Mouse (Mus musculus) intestine, embryonic 16.5 days (tissue): Measurements from ENCODE around the gene Fbxo11. TPM values are rescaled to one million over a fixed set of nuclear protein-coding genes. Genes with fewer than 3 reads are reported as not detected.
"Not testable (repeated sequence)": the region's sequence is repeated elsewhere in the genome, so short reads cannot be mapped to it uniquely, and the experiment has no call there.

Experiments used
- ATAC-seq: fragments of 200-750 bp; cut with Nextera tagmentation; 2 replicates; pipeline ENCODE4 v1.8.0; 2017; ENCODE audit warnings: moderate TSS enrichment, moderate library complexity
- H3K27ac ChIP-seq: fragments of 300-500 bp; sonication (generic); 2 replicates; pipeline ENCODE4 v1.5.1; 2014; ENCODE audit warnings: mild to moderate bottlenecking, low read length
- H3K27me3 ChIP-seq: fragments of 300-500 bp; sonication (generic); replicated peaks from 2 replicates; pipeline ENCODE4 v1.6.1; 2014; ENCODE audit warnings: low read length, control low read depth, mixed read lengths; ENCODE audit not compliant: control insufficient read depth, insufficient read depth
- H3K36me3 ChIP-seq: fragments of 300-500 bp; sonication (generic); 2 replicates; pipeline ENCODE4 v1.6.1; 2014; ENCODE audit warnings: low read length, control low read depth; ENCODE audit not compliant: control insufficient read depth, insufficient read depth
- H3K4me1 ChIP-seq: fragments of 300-500 bp; sonication (generic); 2 replicates; pipeline ENCODE4 v1.6.1; 2014; ENCODE audit warnings: low read length, control low read depth, mixed read lengths; ENCODE audit not compliant: control insufficient read depth, insufficient read depth
- H3K4me2 ChIP-seq: fragments of 300-500 bp; sonication (generic); 2 replicates; pipeline ENCODE4 v1.6.1; 2014; ENCODE audit warnings: low read depth, low read length, control low read depth
- H3K4me3 ChIP-seq: fragments of 300-500 bp; sonication (generic); 2 replicates; pipeline ENCODE4 v1.5.1; 2014; ENCODE audit warnings: mild to moderate bottlenecking, low read length
- H3K9ac ChIP-seq: fragments of 300-500 bp; sonication (generic); 2 replicates; pipeline ENCODE4 v1.6.1; 2014; ENCODE audit warnings: low read depth, low read length
- H3K9me3 ChIP-seq: fragments of 300-500 bp; sonication (generic); 2 replicates; pipeline ENCODE4 v1.6.1; 2016; ENCODE audit warnings: low read length, control low read depth; ENCODE audit not compliant: control insufficient read depth
- whole genome bisulfite sequencing: fragments of 180-500 bp; shearing (Covaris S2); extraction: QIAGEN DNeasy Blood & Tissue Kit; methylation state at CpG from one replicate; pipeline ENCODE4 v1.1.7; 2014; 5-methylcytosine and 5-hydroxymethylcytosine counted together
- polyA plus RNA-seq: library from polyadenylated mRNA; unstranded; fragments of >200 nt; fragmentation: Nextera tagmentation; extraction: Ambion mirVana; gene quantifications from 2 replicates; pipeline ENCODE4 v1.2.1, GENCODE M21; 2015

Gene Fbxo11
- polyA plus RNA-seq, 1 experiment from 2014 or later = 8.0 TPM

DNA sequence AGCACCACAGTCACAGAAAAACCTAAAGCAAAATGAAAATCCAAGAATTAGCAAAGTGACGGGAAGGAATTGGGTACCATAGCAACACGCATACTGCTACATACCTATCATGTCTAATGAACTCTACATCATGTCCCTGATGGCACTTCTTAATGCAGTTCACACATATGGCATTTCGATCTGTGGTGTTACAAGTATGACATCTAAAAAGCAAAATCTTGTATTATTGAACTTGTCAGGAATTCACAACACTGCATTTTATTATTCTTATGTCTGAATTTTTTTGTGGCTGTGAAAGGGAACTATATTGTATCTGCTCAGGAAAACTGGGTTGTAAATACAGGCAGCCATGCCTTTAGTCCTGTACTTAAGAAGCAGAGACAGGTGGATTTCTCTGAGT lies 72.9 kb downstream of the Fbxo11 start:
- Histone ChIP-seq H3K9me3 (no peaks in the 10 kb centered on the region), H3K27ac (no peak overlapping the region), H3K4me2 (no peak overlapping the region), H3K4me1 (no peaks in the 10 kb centered on the region), H3K36me3 (peaks cover 11% of the 10 kb centered on the region; the same call in 1 of the 2 replicates), H3K4me3 (no peak overlapping the region), H3K27me3 (no peaks in the 10 kb centered on the region), H3K9ac (no peak overlapping the region)
- 91% methylated on average over 3 of the region's 3 CpGs for WGBS
- ATAC-seq = no peak

GRCm38 (mm10) chr17:87987507-87987906 lies 77.6 kb downstream of the Fbxo11 start:
- no peak overlapping the region for H3K27ac ChIP-seq
- no peak overlapping the region for H3K4me2 ChIP-seq
- no peak overlapping the region for H3K9ac ChIP-seq
- ATAC-seq = no peak
- no peaks in the 10 kb centered on the region for H3K9me3 ChIP-seq
- peaks cover 21% of the 10 kb centered on the region; the same call in 1 of the 2 replicates for H3K36me3 ChIP-seq
- H3K27me3 ChIP-seq = no peaks in the 10 kb centered on the region
- WGBS = 65% methylated on average over 6 of the region's 6 CpGs
- no peak overlapping the region for H3K4me3 ChIP-seq
- no peaks in the 10 kb centered on the region; the same call in 1 of the 2 replicates for H3K4me1 ChIP-seq

- Histone ChIP-seq H3K36me3 (peaks cover 15% of the 10 kb centered on the region; the same call in 1 of the 2 replicates), H3K4me3 (no peak overlapping the region), H3K27ac (no peak overlapping the region), H3K4me2 (no peak overlapping the region), H3K4me1 (no peaks in the 10 kb centered on the region; the same call in 1 of the 2 replicates), H3K9me3 (no peaks in the 10 kb centered on the region), H3K27me3 (no peaks in the 10 kb centered on the region), H3K9ac (no peak overlapping the region)
- WGBS = 88% methylated on average over 8 of the region's 8 CpGs
- no peak for ATAC-seq
Measured at GRCm38 (mm10) chr17:87985916-87986315, 79.2 kb downstream of the Fbxo11 start.

DNA sequence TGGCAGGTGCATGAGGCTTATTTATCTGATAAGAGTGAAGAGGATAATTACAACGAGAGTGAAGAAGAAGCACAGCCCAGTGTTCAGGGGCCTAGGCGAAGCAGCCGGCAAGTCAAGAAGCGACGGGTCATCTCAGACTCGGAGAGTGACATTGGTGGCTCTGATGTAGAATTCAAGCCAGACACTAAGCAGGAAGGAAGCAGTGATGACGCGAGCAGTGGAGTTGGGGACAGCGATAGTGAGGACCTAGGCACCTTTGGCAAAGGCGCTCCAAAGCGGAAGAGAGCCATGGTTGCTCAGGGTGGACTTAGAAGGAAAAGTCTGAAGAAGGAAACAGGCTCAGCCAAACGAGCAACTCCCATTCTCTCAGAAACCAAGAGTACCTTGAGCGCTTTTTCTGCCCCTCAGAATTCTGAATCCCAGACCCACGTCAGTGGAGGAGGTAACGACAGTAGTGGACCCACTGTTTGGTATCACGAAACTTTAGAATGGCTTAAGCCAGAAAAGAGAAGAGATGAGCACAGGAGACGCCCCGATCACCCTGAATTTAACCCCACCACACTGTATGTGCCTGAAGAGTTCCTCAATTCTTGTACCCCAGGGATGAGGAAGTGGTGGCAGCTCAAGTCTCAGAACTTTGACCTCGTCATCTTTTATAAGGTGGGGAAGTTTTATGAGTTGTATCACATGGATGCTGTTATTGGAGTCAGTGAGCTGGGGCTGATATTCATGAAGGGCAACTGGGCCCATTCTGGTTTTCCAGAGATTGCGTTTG lies 80.5 kb downstream of the Fbxo11 start:
- WGBS = 85% methylated on average over 20 of the region's 20 CpGs
- no peak overlapping the region for H3K4me3 ChIP-seq
- no peaks in the 10 kb centered on the region; the same call in 1 of the 2 replicates for H3K4me1 ChIP-seq

GRCm38 (mm10) chr17:87983313-87983712 lies 81.8 kb downstream of the Fbxo11 start:
- Histone ChIP-seq H3K4me2 (no peak overlapping the region), H3K9ac (no peak overlapping the region), H3K36me3 (peaks cover 12% of the 10 kb centered on the region; the same call in 1 of the 2 replicates), H3K27ac (no peak overlapping the region), H3K9me3 (no peaks in the 10 kb centered on the region), H3K27me3 (no peaks in the 10 kb centered on the region), H3K4me1 (peaks cover 2% of the 10 kb centered on the region), H3K4me3 (no peak overlapping the region)
- WGBS = 29% methylated on average over 4 of the region's 4 CpGs
- ATAC-seq = peak; percentile 82

More for the DNA sequence above, 80.5 kb downstream of the Fbxo11 start:
- Histone ChIP-seq H3K4me2 (no peak overlapping the region), H3K36me3 (peaks cover 12% of the 10 kb centered on the region; the same call in 1 of the 2 replicates), H3K9ac (no peak overlapping the region), H3K27me3 (no peaks in the 10 kb centered on the region), H3K9me3 (no peaks in the 10 kb centered on the region), H3K27ac (no peak overlapping the region)
- peak; percentile 38 for ATAC-seq

DNA sequence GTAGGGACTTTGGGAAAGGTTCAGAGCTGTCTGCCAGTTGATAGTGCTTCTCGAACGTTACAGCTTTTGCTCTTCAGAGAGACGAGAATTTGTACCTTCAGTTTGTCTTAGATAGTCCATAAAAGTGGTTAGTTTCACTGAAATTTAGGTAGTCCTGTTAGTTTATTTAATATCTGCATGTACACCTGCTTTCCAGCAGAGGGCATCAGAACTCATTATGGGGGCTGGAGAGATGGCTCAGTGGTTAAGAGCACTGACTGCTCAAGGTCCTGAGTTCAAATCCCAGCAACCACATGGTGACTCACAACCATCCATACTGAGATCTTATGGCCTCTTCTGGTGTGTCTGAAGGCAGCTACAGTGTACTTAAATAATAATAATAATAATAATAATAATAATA lies 83.0 kb downstream of the Fbxo11 start:
- Histone ChIP-seq H3K9ac (no peak overlapping the region), H3K27me3 (no peaks in the 10 kb centered on the region), H3K4me1 (peaks cover 5% of the 10 kb centered on the region), H3K36me3 (peaks cover 10% of the 10 kb centered on the region), H3K9me3 (no peaks in the 10 kb centered on the region), H3K4me2 (no peak overlapping the region), H3K4me3 (no peak overlapping the region), H3K27ac (no peak overlapping the region)
- 84% methylated on average over 3 of the region's 3 CpGs for WGBS
- ATAC-seq = no peak

DNA sequence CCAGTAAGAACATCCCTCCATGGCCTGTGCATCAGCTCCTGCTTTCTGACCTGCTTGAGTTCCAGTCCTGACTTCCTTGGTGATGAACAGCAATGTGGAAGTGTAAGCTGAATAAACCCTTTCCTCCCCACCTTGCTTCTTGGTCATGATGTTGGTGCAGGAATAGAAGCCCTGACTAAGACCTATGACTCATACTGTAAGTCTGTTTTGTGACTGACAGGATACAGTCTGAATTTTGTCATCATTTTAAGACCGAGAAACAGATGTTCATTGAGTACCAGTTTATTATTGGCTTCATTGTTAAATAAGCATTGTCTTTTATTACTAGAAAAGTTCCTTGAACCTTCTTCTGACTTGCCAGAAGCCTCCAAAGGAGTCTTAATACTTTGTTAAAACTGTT lies 85.4 kb downstream of the Fbxo11 start:
- not testable (repeated sequence) for H3K36me3 ChIP-seq
- WGBS = 67% methylated on average over 1 of the region's 1 CpGs

GRCm38 (mm10) chr17:87976927-87977326 lies 88.2 kb downstream of the Fbxo11 start:
- H3K27me3 ChIP-seq, H3K9me3 ChIP-seq, H3K4me3 ChIP-seq, ATAC-seq, H3K9ac ChIP-seq, H3K36me3 ChIP-seq, H3K4me2 ChIP-seq, H3K27ac ChIP-seq: not testable (repeated sequence)
- 89% methylated on average over 4 of the region's 4 CpGs for WGBS
- H3K4me1 ChIP-seq = peaks cover 13% of the 10 kb centered on the region

More for the DNA sequence above, 85.4 kb downstream of the Fbxo11 start:
- not testable (repeated sequence) for H3K27me3 ChIP-seq, ATAC-seq, H3K4me3 ChIP-seq, H3K4me2 ChIP-seq, H3K9me3 ChIP-seq, H3K9ac ChIP-seq, H3K4me1 ChIP-seq, H3K27ac ChIP-seq

- no peaks in the 10 kb centered on the region for H3K9me3 ChIP-seq
- H3K4me1 ChIP-seq = peaks cover 13% of the 10 kb centered on the region
- 67% methylated on average over 9 of the region's 9 CpGs for WGBS
Measured at GRCm38 (mm10) chr17:87976154-87976806, 88.8 kb downstream of the Fbxo11 start.

More at GRCm38 (mm10) chr17:87976154-87976806, 88.8 kb downstream of the Fbxo11 start:
- Histone ChIP-seq H3K4me2 (peak overlapping the region; percentile 65), H3K27ac (no peak overlapping the region), H3K4me3 (peak overlapping the region; percentile 97), H3K36me3 (no peaks in the 10 kb centered on the region; the same call in 1 of the 2 replicates), H3K27me3 (no peaks in the 10 kb centered on the region), H3K9ac (peak overlapping the region; percentile 90; the same call in 1 of the 2 replicates)
- ATAC-seq = no peak
